Mouse (Mus musculus) limb, embryonic 13.5 days (tissue): ENCODE measurements around the gene Samsn1. TPM values are rescaled to one million over a fixed set of nuclear protein-coding genes. Genes with fewer than 3 reads are reported as not detected.
"Not testable (repeated sequence)": the region's sequence is repeated elsewhere in the genome, so short reads cannot be mapped to it uniquely, and the experiment has no call there.

Experiments used
- ATAC-seq: fragments of 200-750 bp; cut with Nextera tagmentation; 2 replicates; pipeline ENCODE4 v1.8.0; 2017; ENCODE audit warnings: low read depth, moderate number of reproducible peaks, moderate TSS enrichment; ENCODE audit not compliant: low FRiP score
- H3K27ac ChIP-seq: fragments of 300-500 bp; sonication (generic); 2 replicates; pipeline ENCODE4 v1.5.1; 2015; ENCODE audit warnings: inconsistent platforms, mild to moderate bottlenecking, moderate library complexity
- H3K27me3 ChIP-seq: fragments of 300-500 bp; sonication (generic); 2 replicates; pipeline ENCODE4 v1.6.1; 2015; ENCODE audit warnings: mild to moderate bottlenecking, inconsistent platforms
- H3K36me3 ChIP-seq: fragments of 300-500 bp; sonication (generic); 2 replicates; pipeline ENCODE4 v1.6.1; 2015; ENCODE audit warnings: inconsistent platforms, mild to moderate bottlenecking, moderate library complexity
- H3K4me1 ChIP-seq: fragments of 300-500 bp; sonication (generic); 2 replicates; pipeline ENCODE4 v1.6.1; 2015; ENCODE audit warnings: inconsistent platforms
- H3K4me2 ChIP-seq: fragments of 300-500 bp; sonication (generic); replicated peaks from 2 replicates; pipeline ENCODE4 v1.6.1; 2015; ENCODE audit warnings: inconsistent platforms, mild to moderate bottlenecking, moderate library complexity
- H3K4me3 ChIP-seq: fragments of 300-500 bp; sonication (generic); 2 replicates; pipeline ENCODE4 v1.5.1; 2015; ENCODE audit warnings: moderate library complexity, mild to moderate bottlenecking, inconsistent platforms
- H3K9ac ChIP-seq: fragments of 300-500 bp; sonication (generic); 2 replicates; pipeline ENCODE4 v1.6.1; 2015; ENCODE audit warnings: mild to moderate bottlenecking, inconsistent platforms
- H3K9me3 ChIP-seq: fragments of 300-500 bp; sonication (generic); 2 replicates; pipeline ENCODE4 v1.6.1; 2016; ENCODE audit warnings: inconsistent platforms
- WGBS: fragments of 180-500 bp; shearing (Covaris S2); methylation state at CpG from one replicate; pipeline ENCODE4 v1.1.7; 2015; 5-methylcytosine and 5-hydroxymethylcytosine counted together
- polyA plus RNA-seq: library from polyadenylated mRNA; unstranded; fragments of >200 nt; fragmentation: Nextera tagmentation; extraction: Ambion mirVana; gene quantifications from 2 replicates; pipeline ENCODE4 v1.2.1, GENCODE M21; 2015

The Samsn1 gene
- polyA plus RNA-seq, 1 experiment from 2014 or later, result 2.0 TPM

DNA sequence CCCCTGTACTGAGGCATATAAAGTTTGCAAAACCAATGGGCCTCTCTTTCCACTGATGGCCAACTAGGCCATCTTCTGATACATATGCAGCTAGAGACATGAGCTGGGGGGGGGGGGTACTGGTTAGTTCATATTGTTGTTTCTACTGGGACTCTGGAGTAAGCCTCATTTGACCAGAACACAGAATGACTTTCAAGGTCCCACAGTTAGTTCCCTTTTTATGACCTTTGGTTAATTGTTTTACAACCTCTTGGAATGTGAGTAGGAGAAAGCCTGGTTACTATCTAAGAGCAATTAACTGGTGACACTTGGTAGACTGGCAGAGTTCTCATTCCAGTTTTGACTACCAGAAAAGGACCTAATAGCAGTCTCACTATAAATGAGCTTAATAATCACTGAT is 195.1 kb downstream of the Samsn1 start:
- H3K27ac ChIP-seq, H3K9me3 ChIP-seq, H3K36me3 ChIP-seq, H3K27me3 ChIP-seq, ATAC-seq, H3K4me1 ChIP-seq, H3K4me2 ChIP-seq, H3K9ac ChIP-seq, H3K4me3 ChIP-seq: not testable (repeated sequence)

- no peak for ATAC-seq
- Histone ChIP-seq H3K27ac (no peak overlapping the region), H3K4me1 (no peaks in the 10 kb centered on the region), H3K36me3 (no peaks in the 10 kb centered on the region), H3K4me2 (no peak overlapping the region), H3K9me3 (no peaks in the 10 kb centered on the region), H3K9ac (no peak overlapping the region), H3K4me3 (no peak overlapping the region), H3K27me3 (no peaks in the 10 kb centered on the region)
Observed at GRCm38 (mm10) chr16:75826498-75826897, 195.6 kb downstream of the Samsn1 start.

- 63% methylated on average over 6 of the region's 6 CpGs for WGBS
- no peaks in the 10 kb centered on the region for H3K4me1 ChIP-seq
- ATAC-seq, result no peak
Observed at GRCm38 (mm10) chr16:75823226-75823625, 198.9 kb downstream of the Samsn1 start.

DNA sequence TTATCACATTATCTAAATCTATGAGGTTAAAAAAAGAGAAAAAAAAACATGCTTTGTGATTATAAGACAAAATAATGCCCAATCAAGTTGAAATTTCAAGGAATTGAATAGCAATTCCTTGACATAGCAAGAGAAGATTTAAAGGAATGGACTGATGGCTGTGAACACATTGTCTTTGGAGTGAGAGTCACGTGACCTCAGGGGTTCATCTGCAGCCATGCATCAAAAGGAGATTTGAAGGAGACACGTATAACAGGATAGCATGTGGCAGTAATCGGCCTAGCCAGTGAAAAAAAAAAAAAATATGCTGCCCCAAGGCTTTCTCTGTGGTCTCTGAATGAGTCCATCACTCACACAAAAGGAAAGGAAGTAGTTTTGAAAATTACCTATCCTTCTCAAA is 201.1 kb downstream of the Samsn1 start:
- no peak overlapping the region for H3K4me2 ChIP-seq
- no peak for ATAC-seq
- 64% methylated on average over 3 of the region's 3 CpGs for WGBS
- no peak overlapping the region for H3K27ac ChIP-seq
- no peaks in the 10 kb centered on the region for H3K9me3 ChIP-seq
- H3K4me3 ChIP-seq, result no peak overlapping the region
- no peaks in the 10 kb centered on the region for H3K36me3 ChIP-seq
- no peaks in the 10 kb centered on the region for H3K27me3 ChIP-seq
- H3K9ac ChIP-seq, result no peak overlapping the region
- H3K4me1 ChIP-seq, result no peaks in the 10 kb centered on the region

More at GRCm38 (mm10) chr16:75823226-75823625, 198.9 kb downstream of the Samsn1 start:
- H3K27me3 ChIP-seq, result no peaks in the 10 kb centered on the region
- no peak overlapping the region for H3K4me3 ChIP-seq
- H3K9ac ChIP-seq, result no peak overlapping the region
- no peaks in the 10 kb centered on the region for H3K36me3 ChIP-seq
- no peak overlapping the region for H3K4me2 ChIP-seq
- H3K27ac ChIP-seq, result no peak overlapping the region
- H3K9me3 ChIP-seq, result no peaks in the 10 kb centered on the region
